Mouse (Mus musculus) gastrocnemius, postnatal 14 days (tissue): ENCODE measurements around the gene Sort1. TPM values are rescaled to one million over a fixed set of nuclear protein-coding genes. Genes with fewer than 3 reads are reported as not detected.

Source experiments
- DNase-seq: peaks from one replicate; pipeline ENCODE4 v3.0.0; 2021; ENCODE audit warnings: mixed read lengths
- intact Hi-C: fragments of 180-260 bp; cut with DNase I; formaldehyde crosslinking; loops from one replicate; pipeline ENCODE4 v1.15.1; 2025; ENCODE audit warnings: low total_unique reads
- total RNA-seq, 2 experiments: library from RNA; stranded (reverse); gene quantifications; 2 replicates each; pipeline ENCODE4 v1.2.3; 2021

Gene Sort1
- total RNA-seq, 2 experiments from 2014 or later: 44.5 to 44.6 TPM

GRCm38 (mm10) chr3:108368721-108369120 is 84.8 kb downstream of the Sort1 start:
- intact Hi-C loops: no loop called here
- DNase-seq: no peak

GRCm38 (mm10) chr3:108372274-108372673 is 88.4 kb downstream of the Sort1 start:
- DNase-seq: no peak
- intact Hi-C loops: no loop called here

GRCm38 (mm10) chr3:108372691-108373090 is 88.8 kb downstream of the Sort1 start:
- intact Hi-C loops: no loop called here
- DNase-seq: no peak

- no peak for DNase-seq
- intact Hi-C loops: no loop called here
Measured at GRCm38 (mm10) chr3:108378875-108379663, 95.2 kb downstream of the Sort1 start.

- intact Hi-C loops: no loop called here
- DNase-seq: no peak
Measured at GRCm38 (mm10) chr3:108380695-108381094, 96.8 kb downstream of the Sort1 start.

GRCm38 (mm10) chr3:108381945-108382875 is 98.3 kb downstream of the Sort1 start:
- intact Hi-C loops: no loop called here
- no peak for DNase-seq

GRCm38 (mm10) chr3:108383485-108384354 is 99.8 kb downstream of the Sort1 start, which contains the start of gene Psrc1:
Psrc1 (plus strand) TSS chr3:108383839.
- intact Hi-C loops: no loop called here
- peak; percentile 88 for DNase-seq

- intact Hi-C loops: no loop called here
- DNase-seq: no peak
Measured at GRCm38 (mm10) chr3:108384425-108384824, 100.5 kb downstream of the Sort1 start.

- intact Hi-C loops: loop anchor here (5.0 kb wide), 1 partner anchor 104 kb away; the partner anchor contains the start of gene Sort1
Measured at GRCm38 (mm10) chr3:108386186-108386585, 102.3 kb downstream of the Sort1 start.

GRCm38 (mm10) chr3:108389111-108389545 is 105.2 kb downstream of the Sort1 start:
- intact Hi-C loops: loop anchor here (5.0 kb wide), 1 partner anchor 107 kb away; the partner anchor contains the start of gene Sort1
- DNase-seq: peak; percentile 93

More at GRCm38 (mm10) chr3:108386186-108386585, 102.3 kb downstream of the Sort1 start:
- DNase-seq: no peak

- intact Hi-C loops: no loop called here
- DNase-seq: no peak
Measured at GRCm38 (mm10) chr3:108392299-108392698, 108.4 kb downstream of the Sort1 start.

- DNase-seq: no peak
- intact Hi-C loops: no loop called here
Measured at GRCm38 (mm10) chr3:108392793-108393192, 108.9 kb downstream of the Sort1 start.

GRCm38 (mm10) chr3:108398281-108398680 is 114.4 kb downstream of the Sort1 start:
- intact Hi-C loops: no loop called here
- DNase-seq: no peak

GRCm38 (mm10) chr3:108400442-108400841 is 116.6 kb downstream of the Sort1 start:
- intact Hi-C loops: loop anchor here (5.0 kb wide), 1 partner anchor 162 kb away; the partner anchor contains the start of gene Tmem167b
- no peak for DNase-seq

GRCm38 (mm10) chr3:108401692-108402527 is 118.0 kb downstream of the Sort1 start:
- intact Hi-C loops: loop anchor here (5.0 kb wide), 1 partner anchor 160 kb away; the partner anchor contains the start of gene Tmem167b
- peak; percentile 91 for DNase-seq

- intact Hi-C loops: loop anchor here (5.0 kb wide), 1 partner anchor 160 kb away; the partner anchor contains the start of gene Tmem167b
- DNase-seq: peak; percentile 5
Measured at GRCm38 (mm10) chr3:108402528-108402920, 118.6 kb downstream of the Sort1 start.

GRCm38 (mm10) chr3:108405536-108406305 is 121.8 kb downstream of the Sort1 start:
- DNase-seq: no peak
- intact Hi-C loops: no loop called here
